Mouse (Mus musculus) heart, embryonic 10.5 days (tissue): ENCODE data around the gene Slc1a1. TPM values are rescaled to one million over a fixed set of nuclear protein-coding genes. Genes with fewer than 3 reads are reported as not detected.

Experiments used
- DNase-seq: peaks from one replicate; pipeline ENCODE4 v3.0.0-alpha.2; 2017; ENCODE audit warnings: low spot score
- H3K27ac ChIP-seq: fragments of 300-500 bp; sonication (generic); 2 replicates; pipeline ENCODE4 v1.5.1; 2016; ENCODE audit warnings: mild to moderate bottlenecking
- H3K27me3 ChIP-seq: fragments of 300-500 bp; sonication (generic); 2 replicates; pipeline ENCODE4 v1.6.1; 2016; ENCODE audit warnings: mild to moderate bottlenecking; ENCODE audit not compliant: poor library complexity, insufficient read depth, severe bottlenecking
- H3K36me3 ChIP-seq: fragments of 300-500 bp; sonication (generic); 2 replicates; pipeline ENCODE4 v1.6.1; 2016; ENCODE audit warnings: mild to moderate bottlenecking, moderate library complexity
- H3K4me1 ChIP-seq: fragments of 300-500 bp; sonication (generic); 2 replicates; pipeline ENCODE4 v1.6.1; 2016; ENCODE audit warnings: mild to moderate bottlenecking
- H3K4me3 ChIP-seq: fragments of 300-500 bp; sonication (generic); 2 replicates; pipeline ENCODE4 v1.5.1; 2016; ENCODE audit warnings: mild to moderate bottlenecking, moderate library complexity
- H3K9me3 ChIP-seq: fragments of 300-500 bp; sonication (generic); 2 replicates; pipeline ENCODE4 v1.6.1; 2016; ENCODE audit warnings: mild to moderate bottlenecking, moderate library complexity
- WGBS: fragments of 180-500 bp; shearing (Covaris S2); methylation state at CpG from one replicate; pipeline ENCODE4 v1.1.7; 2016; 5-methylcytosine and 5-hydroxymethylcytosine counted together
- polyA plus RNA-seq: library from polyadenylated mRNA; unstranded; fragments of >200 nt; fragmentation: Nextera tagmentation; extraction: Ambion mirVana; gene quantifications from 2 replicates; pipeline ENCODE4 v1.2.1, GENCODE M21; 2016

The Slc1a1 gene
- polyA plus RNA-seq, 1 experiment from 2014 or later: 0.35 TPM

- DNase-seq: no peak
- no peaks in the 10 kb centered on the region for H3K9me3 ChIP-seq
- no peaks in the 10 kb centered on the region for H3K36me3 ChIP-seq
- H3K4me1 ChIP-seq: peaks cover 12% of the 10 kb centered on the region
- H3K27me3 ChIP-seq: peaks cover 36% of the 10 kb centered on the region
- WGBS: 87% methylated on average over 3 of the region's 3 CpGs
- no peak overlapping the region for H3K4me3 ChIP-seq
- H3K27ac ChIP-seq: no peak overlapping the region
Observed at GRCm38 (mm10) chr19:28832605-28833004, 2.2 kb upstream of the Slc1a1 start.

DNA sequence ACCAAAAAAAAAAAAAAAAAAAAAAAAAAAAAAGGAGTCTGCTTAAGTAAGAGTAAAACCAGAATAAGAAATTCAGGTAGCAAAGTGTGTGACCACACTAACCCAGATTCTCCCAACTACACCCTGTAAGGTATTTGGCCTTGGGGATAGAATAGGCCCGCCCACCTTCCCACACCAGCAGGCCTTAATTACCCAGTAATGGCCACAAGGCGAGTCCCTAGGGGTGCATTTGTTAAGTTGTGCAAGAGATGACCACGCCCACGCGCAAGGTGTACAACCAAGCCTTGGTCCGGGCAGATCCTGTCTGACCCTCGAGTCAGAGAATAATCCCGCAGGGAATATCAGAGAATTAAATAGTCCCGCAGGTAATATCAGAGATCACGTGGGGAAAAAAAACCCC is 461 bp upstream of the Slc1a1 start:
- no peaks in the 10 kb centered on the region for H3K9me3 ChIP-seq
- H3K36me3 ChIP-seq: no peaks in the 10 kb centered on the region
- peaks cover 36% of the 10 kb centered on the region for H3K27me3 ChIP-seq
- H3K4me3 ChIP-seq: peak overlapping the region; percentile 73
- peaks cover 18% of the 10 kb centered on the region for H3K4me1 ChIP-seq
- DNase-seq: peak; percentile 68
- H3K27ac ChIP-seq: no peak overlapping the region
- WGBS: 12% methylated on average over 10 of the region's 10 CpGs

DNA sequence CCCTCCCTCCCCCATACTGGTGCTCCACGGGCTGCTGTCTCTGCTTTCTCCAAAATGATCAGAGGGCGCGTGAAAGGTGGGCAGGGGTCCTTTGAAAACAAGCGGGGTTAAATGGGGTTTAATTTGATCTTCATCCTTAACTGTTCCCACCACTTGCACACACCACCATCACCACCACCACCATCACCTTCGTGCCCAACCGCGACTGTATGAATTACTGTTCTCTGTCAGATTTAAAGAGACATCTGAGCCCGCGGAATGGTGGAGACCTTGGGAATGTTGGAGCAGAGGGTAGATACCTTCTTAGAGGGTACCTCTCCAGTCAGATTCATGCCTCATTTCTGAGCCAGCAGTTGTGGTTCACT is 633 bp downstream of the Slc1a1 start:
- DNase-seq: no peak
- WGBS: 10% methylated on average over 9 of the region's 9 CpGs
- H3K27ac ChIP-seq: peak overlapping the region; percentile 56; the same call in 1 of the 2 replicates
- H3K9me3 ChIP-seq: no peaks in the 10 kb centered on the region
- H3K4me1 ChIP-seq: peaks cover 26% of the 10 kb centered on the region
- peaks cover 36% of the 10 kb centered on the region for H3K27me3 ChIP-seq
- no peaks in the 10 kb centered on the region for H3K36me3 ChIP-seq
- peak overlapping the region; percentile 73 for H3K4me3 ChIP-seq

DNA sequence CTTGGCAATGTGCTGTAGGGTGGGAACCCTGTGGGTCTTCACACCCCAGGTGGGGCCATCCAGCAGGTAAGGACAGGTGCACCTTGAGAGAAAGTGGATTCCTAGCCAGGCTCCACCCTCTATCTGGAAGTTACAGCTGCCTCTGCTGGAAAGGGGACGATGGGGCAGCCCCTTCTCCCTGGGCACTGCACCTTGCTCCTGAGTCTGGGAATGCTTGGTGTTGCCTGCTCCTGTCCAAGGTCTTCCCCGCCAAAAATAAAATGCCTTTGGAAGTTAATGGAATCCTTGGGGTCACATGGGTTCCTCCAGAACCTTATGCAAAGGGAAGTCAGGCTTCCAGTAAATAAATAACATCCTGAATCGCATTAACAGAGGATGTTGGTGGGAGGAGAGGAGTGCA is 1.3 kb downstream of the Slc1a1 start:
- Histone ChIP-seq H3K27ac (no peak overlapping the region), H3K4me3 (no peak overlapping the region), H3K36me3 (no peaks in the 10 kb centered on the region), H3K4me1 (peaks cover 26% of the 10 kb centered on the region), H3K9me3 (no peaks in the 10 kb centered on the region), H3K27me3 (peaks cover 36% of the 10 kb centered on the region)
- DNase-seq: no peak
- WGBS: 55% methylated on average over 3 of the region's 3 CpGs

GRCm38 (mm10) chr19:28836651-28837410 is 2.0 kb downstream of the Slc1a1 start:
- 75% methylated on average over 11 of the region's 11 CpGs for WGBS
- Histone ChIP-seq H3K9me3 (no peaks in the 10 kb centered on the region), H3K4me3 (no peak overlapping the region), H3K36me3 (no peaks in the 10 kb centered on the region), H3K27ac (no peak overlapping the region), H3K4me1 (peaks cover 26% of the 10 kb centered on the region), H3K27me3 (peaks cover 36% of the 10 kb centered on the region)
- DNase-seq: no peak

- Histone ChIP-seq H3K4me3 (no peak overlapping the region), H3K9me3 (no peaks in the 10 kb centered on the region)
Observed at GRCm38 (mm10) chr19:28838796-28839195, 3.9 kb downstream of the Slc1a1 start.

GRCm38 (mm10) chr19:28844946-28845710 is 10.3 kb downstream of the Slc1a1 start:
- no peaks in the 10 kb centered on the region for H3K27me3 ChIP-seq
- H3K4me3 ChIP-seq: no peak overlapping the region
- WGBS: 60% methylated on average over 8 of the region's 8 CpGs
- H3K4me1 ChIP-seq: peaks cover 7% of the 10 kb centered on the region; the same call in 1 of the 2 replicates
- H3K9me3 ChIP-seq: no peaks in the 10 kb centered on the region
- DNase-seq: no peak
- H3K36me3 ChIP-seq: no peaks in the 10 kb centered on the region
- no peak overlapping the region for H3K27ac ChIP-seq

More at GRCm38 (mm10) chr19:28838796-28839195, 3.9 kb downstream of the Slc1a1 start:
- no peak for DNase-seq
- Histone ChIP-seq H3K36me3 (no peaks in the 10 kb centered on the region), H3K27me3 (peaks cover 30% of the 10 kb centered on the region), H3K4me1 (peaks cover 26% of the 10 kb centered on the region), H3K27ac (no peak overlapping the region)
- WGBS: 73% methylated on average over 2 of the region's 2 CpGs

- Histone ChIP-seq H3K9me3 (no peaks in the 10 kb centered on the region), H3K4me1 (peaks cover under 1% of the 10 kb centered on the region; the same call in 1 of the 2 replicates), H3K27me3 (0 out of 2 replicates have a peak, but pooled peaks cover 4% of the 10 kb centered on the region), H3K4me3 (no peak overlapping the region), H3K36me3 (no peaks in the 10 kb centered on the region), H3K27ac (no peak overlapping the region)
- no peak for DNase-seq
- WGBS: 81% methylated on average over 3 of the region's 3 CpGs
Observed at GRCm38 (mm10) chr19:28850510-28850909, 15.7 kb downstream of the Slc1a1 start.

- H3K4me1 ChIP-seq: no peaks in the 10 kb centered on the region
- WGBS: 79% methylated on average over 3 of the region's 3 CpGs
- H3K27ac ChIP-seq: no peak overlapping the region
- no peaks in the 10 kb centered on the region for H3K36me3 ChIP-seq
- H3K4me3 ChIP-seq: no peak overlapping the region
- H3K27me3 ChIP-seq: 0 out of 2 replicates have a peak, but pooled peaks cover 4% of the 10 kb centered on the region
- no peaks in the 10 kb centered on the region for H3K9me3 ChIP-seq
- no peak for DNase-seq
Observed at GRCm38 (mm10) chr19:28852001-28852400, 17.2 kb downstream of the Slc1a1 start.

DNA sequence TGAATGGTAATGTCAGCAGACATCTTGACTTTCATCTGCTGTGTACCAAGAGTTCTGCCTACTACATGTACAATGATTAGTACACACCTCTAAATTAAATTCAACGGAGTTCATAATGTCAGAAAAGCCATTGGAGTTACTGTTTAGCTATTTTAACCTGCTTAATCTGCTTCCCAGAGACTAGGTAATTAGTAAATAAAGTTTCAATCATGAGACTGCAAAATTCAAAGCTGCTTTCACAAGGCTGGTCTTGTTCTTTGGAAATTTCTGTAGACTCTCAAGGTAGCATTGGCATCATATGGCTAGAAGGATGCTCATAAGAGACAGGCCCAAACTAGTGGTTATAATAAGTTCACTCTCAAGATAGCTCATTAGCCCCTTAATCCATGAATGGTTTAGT is 20.0 kb downstream of the Slc1a1 start:
- Histone ChIP-seq H3K9me3 (no peaks in the 10 kb centered on the region), H3K4me3 (no peak overlapping the region), H3K36me3 (no peaks in the 10 kb centered on the region), H3K27me3 (0 out of 2 replicates have a peak, but pooled peaks cover 4% of the 10 kb centered on the region), H3K4me1 (no peaks in the 10 kb centered on the region), H3K27ac (no peak overlapping the region)
- WGBS: 69% methylated on average over 1 of the region's 1 CpGs
- no peak for DNase-seq

- H3K9me3 ChIP-seq: no peaks in the 10 kb centered on the region
- no peaks in the 10 kb centered on the region for H3K27me3 ChIP-seq
- H3K4me3 ChIP-seq: no peak overlapping the region
- no peaks in the 10 kb centered on the region for H3K4me1 ChIP-seq
- no peak overlapping the region for H3K27ac ChIP-seq
- 76% methylated on average over 2 of the region's 2 CpGs for WGBS
- DNase-seq: no peak
- no peaks in the 10 kb centered on the region for H3K36me3 ChIP-seq
Observed at GRCm38 (mm10) chr19:28860246-28860645, 25.4 kb downstream of the Slc1a1 start.

GRCm38 (mm10) chr19:28863626-28864025 is 28.8 kb downstream of the Slc1a1 start:
- 89% methylated on average over 10 of the region's 10 CpGs for WGBS
- Histone ChIP-seq H3K27me3 (no peaks in the 10 kb centered on the region), H3K4me3 (no peak overlapping the region), H3K27ac (no peak overlapping the region), H3K36me3 (no peaks in the 10 kb centered on the region), H3K4me1 (no peaks in the 10 kb centered on the region), H3K9me3 (no peaks in the 10 kb centered on the region)
- DNase-seq: no peak

GRCm38 (mm10) chr19:28864981-28865380 is 30.1 kb downstream of the Slc1a1 start:
- H3K4me1 ChIP-seq: no peaks in the 10 kb centered on the region
- H3K27ac ChIP-seq: no peak overlapping the region
- DNase-seq: no peak
- no peaks in the 10 kb centered on the region for H3K27me3 ChIP-seq
- no peak overlapping the region for H3K4me3 ChIP-seq
- H3K36me3 ChIP-seq: no peaks in the 10 kb centered on the region
- WGBS: 79% methylated on average over 6 of the region's 6 CpGs
- H3K9me3 ChIP-seq: no peaks in the 10 kb centered on the region
